Mouse (Mus musculus): ENCODE results near the gene Tgfbr1. TPM values are rescaled to one million over a fixed set of nuclear protein-coding genes. Genes with fewer than 3 reads are reported as not detected.

Tgfbr1 gene
- polyA plus RNA-seq, 1 experiment from 2014 or later, result 27.7 TPM

- no peaks in the 10 kb centered on the region for H3K27me3 ChIP-seq (ENCODE audit: control insufficient read depth, insufficient read depth, low read depth, low read length)
- 83% methylated on average over 16 of the region's 16 CpGs for WGBS
- ATAC-seq (ENCODE audit: low read depth), result no peak
- no peak overlapping the region for H3K4me3 ChIP-seq (ENCODE audit: low read length)
- no peaks in the 10 kb centered on the region for H3K36me3 ChIP-seq (ENCODE audit: control insufficient read depth, insufficient read depth, low read length)
- H3K4me2 ChIP-seq (ENCODE audit: low read depth, low read length), result no peak overlapping the region
- H3K27ac ChIP-seq (ENCODE audit: low read length), result no peak overlapping the region
- H3K9ac ChIP-seq (ENCODE audit: low read length), result no peak overlapping the region
- H3K4me1 ChIP-seq (replicated peaks; ENCODE audit: control insufficient read depth, insufficient read depth, low read length), result no peaks in the 10 kb centered on the region
- H3K9me3 ChIP-seq (ENCODE audit: control insufficient read depth, low read length), result no peaks in the 10 kb centered on the region
These were observed 72.3 kb downstream of the Tgfbr1 start for GRCm38 (mm10) chr4:47425247-47425830.

- Histone ChIP-seq H3K4me2 (ENCODE audit: low read depth, low read length) (no peak overlapping the region), H3K36me3 (ENCODE audit: control insufficient read depth, insufficient read depth, low read length) (no peaks in the 10 kb centered on the region), H3K9ac (ENCODE audit: low read length) (no peak overlapping the region), H3K4me1 (replicated peaks; ENCODE audit: control insufficient read depth, insufficient read depth, low read length) (no peaks in the 10 kb centered on the region), H3K4me3 (ENCODE audit: low read length) (no peak overlapping the region), H3K27ac (ENCODE audit: low read length) (no peak overlapping the region), H3K9me3 (ENCODE audit: control insufficient read depth, low read length) (no peaks in the 10 kb centered on the region), H3K27me3 (ENCODE audit: control insufficient read depth, insufficient read depth, low read depth, low read length) (no peaks in the 10 kb centered on the region)
- ATAC-seq (ENCODE audit: low read depth), result no peak
- WGBS, result 47% methylated on average over 3 of the region's 3 CpGs
These were observed 74.6 kb downstream of the Tgfbr1 start for GRCm38 (mm10) chr4:47427606-47428005.

GRCm38 (mm10) chr4:47430557-47430956 is 77.5 kb downstream of the Tgfbr1 start:
- H3K4me1 ChIP-seq (replicated peaks; ENCODE audit: control insufficient read depth, insufficient read depth, low read length), result no peaks in the 10 kb centered on the region
- no peaks in the 10 kb centered on the region for H3K36me3 ChIP-seq (ENCODE audit: control insufficient read depth, insufficient read depth, low read length)
- no peak overlapping the region for H3K27ac ChIP-seq (ENCODE audit: low read length)
- WGBS, result 32% methylated on average over 6 of the region's 6 CpGs
- no peak overlapping the region for H3K4me3 ChIP-seq (ENCODE audit: low read length)
- H3K27me3 ChIP-seq (ENCODE audit: control insufficient read depth, insufficient read depth, low read depth, low read length), result no peaks in the 10 kb centered on the region; the same call in 1 of the 2 replicates
- no peak overlapping the region for H3K9ac ChIP-seq (ENCODE audit: low read length)
- no peak overlapping the region for H3K4me2 ChIP-seq (ENCODE audit: low read depth, low read length)
- ATAC-seq (ENCODE audit: low read depth), result peak; percentile 59; the same call in 1 of the 2 replicates
- H3K9me3 ChIP-seq (ENCODE audit: control insufficient read depth, low read length), result no peaks in the 10 kb centered on the region

- ATAC-seq (ENCODE audit: low read depth), result no peak
- 86% methylated on average over 5 of the region's 5 CpGs for WGBS
These were observed 78.1 kb downstream of the Tgfbr1 start for GRCm38 (mm10) chr4:47431081-47431480.

GRCm38 (mm10) chr4:47432766-47433165 is 79.7 kb downstream of the Tgfbr1 start:
- Histone ChIP-seq H3K4me1 (replicated peaks; ENCODE audit: control insufficient read depth, insufficient read depth, low read length) (peaks cover 9% of the 10 kb centered on the region), H3K4me3 (ENCODE audit: low read length) (no peak overlapping the region), H3K9me3 (ENCODE audit: control insufficient read depth, low read length) (no peaks in the 10 kb centered on the region), H3K4me2 (ENCODE audit: low read depth, low read length) (no peak overlapping the region), H3K9ac (ENCODE audit: low read length) (no peak overlapping the region), H3K27ac (ENCODE audit: low read length) (no peak overlapping the region), H3K27me3 (ENCODE audit: control insufficient read depth, insufficient read depth, low read depth, low read length) (no peaks in the 10 kb centered on the region; the same call in 1 of the 2 replicates), H3K36me3 (ENCODE audit: control insufficient read depth, insufficient read depth, low read length) (no peaks in the 10 kb centered on the region)
- 87% methylated on average over 7 of the region's 7 CpGs for WGBS
- ATAC-seq (ENCODE audit: low read depth), result no peak

More at GRCm38 (mm10) chr4:47431081-47431480, 78.1 kb downstream of the Tgfbr1 start:
- no peak overlapping the region for H3K4me3 ChIP-seq (ENCODE audit: low read length)
- no peaks in the 10 kb centered on the region; the same call in 1 of the 2 replicates for H3K4me1 ChIP-seq (replicated peaks; ENCODE audit: control insufficient read depth, insufficient read depth, low read length)
- H3K9ac ChIP-seq (ENCODE audit: low read length), result no peak overlapping the region
- H3K27me3 ChIP-seq (ENCODE audit: control insufficient read depth, insufficient read depth, low read depth, low read length), result no peaks in the 10 kb centered on the region; the same call in 1 of the 2 replicates
- no peak overlapping the region for H3K4me2 ChIP-seq (ENCODE audit: low read depth, low read length)
- H3K36me3 ChIP-seq (ENCODE audit: control insufficient read depth, insufficient read depth, low read length), result no peaks in the 10 kb centered on the region
- H3K27ac ChIP-seq (ENCODE audit: low read length), result no peak overlapping the region
- no peaks in the 10 kb centered on the region for H3K9me3 ChIP-seq (ENCODE audit: control insufficient read depth, low read length)

- WGBS, result 54% methylated on average over 12 of the region's 12 CpGs
- peaks cover 12% of the 10 kb centered on the region for H3K4me1 ChIP-seq (replicated peaks; ENCODE audit: control insufficient read depth, insufficient read depth, low read length)
- no peak overlapping the region for H3K27ac ChIP-seq (ENCODE audit: low read length)
- no peak overlapping the region for H3K9ac ChIP-seq (ENCODE audit: low read length)
- no peaks in the 10 kb centered on the region for H3K36me3 ChIP-seq (ENCODE audit: control insufficient read depth, insufficient read depth, low read length)
- H3K9me3 ChIP-seq (ENCODE audit: control insufficient read depth, low read length), result no peaks in the 10 kb centered on the region
- no peak for ATAC-seq (ENCODE audit: low read depth)
- no peaks in the 10 kb centered on the region; the same call in 1 of the 2 replicates for H3K27me3 ChIP-seq (ENCODE audit: control insufficient read depth, insufficient read depth, low read depth, low read length)
- peak overlapping the region; percentile 35 for H3K4me2 ChIP-seq (ENCODE audit: low read depth, low read length)
- H3K4me3 ChIP-seq (ENCODE audit: low read length), result no peak overlapping the region
These were observed 82.1 kb downstream of the Tgfbr1 start for GRCm38 (mm10) chr4:47435131-47435530.

GRCm38 (mm10) chr4:47435566-47436360 is 82.7 kb downstream of the Tgfbr1 start:
- H3K4me1 ChIP-seq (replicated peaks; ENCODE audit: control insufficient read depth, insufficient read depth, low read length), result peaks cover 12% of the 10 kb centered on the region
- no peaks in the 10 kb centered on the region for H3K36me3 ChIP-seq (ENCODE audit: control insufficient read depth, insufficient read depth, low read length)
- 35% methylated on average over 28 of the region's 28 CpGs for WGBS
- H3K27ac ChIP-seq (ENCODE audit: low read length), result no peak overlapping the region
- no peak overlapping the region for H3K9ac ChIP-seq (ENCODE audit: low read length)
- H3K27me3 ChIP-seq (ENCODE audit: control insufficient read depth, insufficient read depth, low read depth, low read length), result no peaks in the 10 kb centered on the region; the same call in 1 of the 2 replicates
- H3K4me2 ChIP-seq (ENCODE audit: low read depth, low read length), result peak overlapping the region; percentile 35
- no peaks in the 10 kb centered on the region for H3K9me3 ChIP-seq (ENCODE audit: control insufficient read depth, low read length)
- peak; percentile 37; the same call in 1 of the 2 replicates for ATAC-seq (ENCODE audit: low read depth)
- H3K4me3 ChIP-seq (ENCODE audit: low read length), result peak overlapping the region; percentile 8; the same call in 1 of the 2 replicates

GRCm38 (mm10) chr4:47437365-47438340 is 84.6 kb downstream of the Tgfbr1 start:
- ATAC-seq (ENCODE audit: low read depth), result peak; percentile 90
- Histone ChIP-seq H3K27ac (ENCODE audit: low read length) (peak overlapping the region; percentile 73; the same call in 1 of the 2 replicates), H3K36me3 (ENCODE audit: control insufficient read depth, insufficient read depth, low read length) (no peaks in the 10 kb centered on the region), H3K9me3 (ENCODE audit: control insufficient read depth, low read length) (no peaks in the 10 kb centered on the region), H3K4me1 (replicated peaks; ENCODE audit: control insufficient read depth, insufficient read depth, low read length) (peaks cover 12% of the 10 kb centered on the region), H3K9ac (ENCODE audit: low read length) (peak overlapping the region; percentile 77), H3K4me2 (ENCODE audit: low read depth, low read length) (peak overlapping the region; percentile 89), H3K4me3 (ENCODE audit: low read length) (peak overlapping the region; percentile 64), H3K27me3 (ENCODE audit: control insufficient read depth, insufficient read depth, low read depth, low read length) (no peaks in the 10 kb centered on the region; the same call in 1 of the 2 replicates)
- WGBS, result 1% methylated on average over 33 of the region's 33 CpGs

Measured in lung, embryonic 16.5 days (tissue).